Mouse (Mus musculus) testis, adult 2 months (tissue): ENCODE measurements around the gene Ddx39b.

Source experiments
- CTCF ChIP-seq: fragments of 200-500 bp; IDR thresholded peaks from 2 replicates; pipeline ENCODE4 v1.5.1; 2012; ENCODE audit warnings: low read depth, mild to moderate bottlenecking, inconsistent platforms, low read length, moderate library complexity; ENCODE audit not compliant: control insufficient read depth, insufficient read depth, insufficient replicate concordance
- POLR2A ChIP-seq: fragments of 200-500 bp; IDR thresholded peaks from 2 replicates; pipeline ENCODE4 v1.6.1; 2012; ENCODE audit warnings: low read depth, mild to moderate bottlenecking, inconsistent platforms, low read length, moderate library complexity; ENCODE audit not compliant: control insufficient read depth

GRCm38 (mm10) chr17:35244999-35245398, 3.5 kb downstream of the Ddx39b start:
- TF ChIP-seq POLR2A (no peak), CTCF (no peak)
